8 mouse cellular contexts compared by ENCODE assay signal in the genomic region with DNA sequence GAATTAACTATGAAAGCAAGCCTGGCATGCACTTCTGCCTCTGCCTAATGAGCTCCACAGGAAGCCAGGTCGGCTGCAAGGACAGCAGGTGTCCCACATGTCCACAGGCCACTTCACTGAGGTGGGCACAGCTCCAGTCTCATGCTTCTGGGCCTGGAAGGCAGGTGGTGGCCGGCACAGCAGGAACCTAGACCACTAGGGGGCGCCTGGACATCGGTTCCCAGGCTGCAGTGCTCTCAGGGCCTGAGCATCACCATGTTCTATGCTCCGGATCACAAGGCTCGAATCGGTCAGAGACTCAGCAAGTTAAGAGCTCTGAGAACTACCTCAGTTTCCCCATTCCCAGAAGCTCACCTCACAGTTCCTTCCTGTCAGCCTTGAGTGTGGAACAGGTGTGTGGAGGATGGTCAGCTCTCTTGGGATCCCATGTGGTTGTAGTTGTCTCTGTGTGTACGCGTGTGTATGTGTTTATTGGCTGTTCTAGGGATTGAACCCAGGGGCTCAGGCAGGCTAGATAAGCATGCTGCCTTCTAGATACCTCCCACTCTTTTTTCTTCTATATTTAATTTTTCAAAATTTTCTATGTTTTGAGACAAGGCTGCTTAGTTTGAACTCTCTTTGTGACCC.
DNase-seq lines count a peak whose midpoint lies in the region; ATAC-seq and TF ChIP-seq lines count a peak whose summit lies in the region.

No protein-coding gene starts in this region.

- peak; percentile 43 for DNase-seq in WW6 (ENCODE audit: low read depth, low spot score)
- peak; percentile 97 for DNase-seq in cerebellum, postnatal 14 days
- DNase-seq in frontal cortex, postnatal 36 days (ENCODE audit: low spot score in 2 of 2), result peak; percentile 85 to 90
- peak; percentile 26 for DNase-seq in hindlimb bud, embryonic 11.5 days (ENCODE audit: extremely low spot score, low read depth, low spot score)
- DNase-seq in left cerebral cortex, adult 2 months (ENCODE audit: extremely low spot score in 1 of 2, low spot score in 2 of 2), result peak; percentile 86 to 91
- DNase-seq in right cerebral cortex, postnatal 25 days, result peak; percentile 77
- peak; percentile 42 to 54 for DNase-seq in urinary bladder, postnatal 36 days (ENCODE audit: low spot score in 2 of 2)

- peak; percentile 98 for ATAC-seq in megakaryocyte progenitor cell, adult 5-6 weeks (replicated peaks; ENCODE audit: poor library complexity)

- intact Hi-C loops in left cerebral cortex, adult 2 months (cut with DNase I), result loop anchor here (1.0 to 10.0 kb wide), 5 partner anchors 66 to 646 kb away; no protein-coding TSS in a partner anchor

- H3K27ac ChIP-seq in left cerebral cortex, adult 2 months, result no peak overlapping the region

- 0 out of 2 replicates have a peak overlapping the region, but pooled peaks have one; percentile 16 for H3K4me3 ChIP-seq in left cerebral cortex, adult 2 months

- peak; percentile 94 for TF ChIP-seq CTCF in left cerebral cortex, adult 2 months (IDR thresholded peaks at IDR 0.05)

Comparison
In these comparisons a context has a peak if more than half of its experiments do, and no peak if none do; other contexts are left out.
1. DNase-seq: peak in every context shown above with its lines; median percentile 97 in cerebellum, postnatal 14 days; 88 in left cerebral cortex, adult 2 months; 88 in frontal cortex, postnatal 36 days; 77 in right cerebral cortex, postnatal 25 days; 48 in urinary bladder, postnatal 36 days; 43 in WW6; 26 in hindlimb bud, embryonic 11.5 days.